Mouse (Mus musculus) hindbrain, postnatal 0 days (tissue): ENCODE results near the gene Msrb2. TPM values are rescaled to one million over a fixed set of nuclear protein-coding genes. Genes with fewer than 3 reads are reported as not detected.

Source experiments
- ATAC-seq: fragments of 200-750 bp; cut with Nextera tagmentation; 2 replicates; pipeline ENCODE4 v1.8.0; 2017; ENCODE audit warnings: mild to moderate bottlenecking, moderate TSS enrichment, moderate library complexity
- DNase-seq: peaks from one replicate; pipeline ENCODE4 v3.0.0-alpha.2; 2015; ENCODE audit warnings: low spot score
- H3K27ac ChIP-seq: fragments of 300-500 bp; sonication (generic); 2 replicates; pipeline ENCODE4 v1.5.1; 2014; ENCODE audit warnings: mild to moderate bottlenecking
- H3K27me3 ChIP-seq: fragments of 300-500 bp; sonication (generic); 2 replicates; pipeline ENCODE4 v1.6.1; 2014; ENCODE audit warnings: low read length, mixed read lengths; ENCODE audit not compliant: insufficient read depth
- H3K36me3 ChIP-seq: fragments of 300-500 bp; sonication (generic); 2 replicates; pipeline ENCODE4 v1.6.1; 2014; ENCODE audit warnings: low read length, mixed read lengths; ENCODE audit not compliant: insufficient read depth
- H3K4me1 ChIP-seq: fragments of 300-500 bp; sonication (generic); 2 replicates; pipeline ENCODE4 v1.6.1; 2014; ENCODE audit warnings: antibody characterized with exemption, low read length, mixed read lengths; ENCODE audit not compliant: insufficient read depth
- H3K4me2 ChIP-seq: fragments of 300-500 bp; sonication (generic); 2 replicates; pipeline ENCODE4 v1.6.1; 2014; ENCODE audit warnings: low read depth, mild to moderate bottlenecking, low read length, moderate library complexity, mixed read lengths
- H3K4me3 ChIP-seq: fragments of 300-500 bp; sonication (generic); 2 replicates; pipeline ENCODE4 v1.5.1; 2014; ENCODE audit warnings: low read length
- H3K9ac ChIP-seq: fragments of 300-500 bp; sonication (generic); replicated peaks from 2 replicates; pipeline ENCODE4 v1.6.1; 2014; ENCODE audit warnings: mild to moderate bottlenecking, low read length, moderate library complexity, mixed read lengths
- H3K9me3 ChIP-seq: fragments of 300-500 bp; sonication (generic); 2 replicates; pipeline ENCODE4 v1.6.1; 2016; ENCODE audit warnings: low read length, mixed read lengths
- CTCF ChIP-seq: IDR thresholded peaks from 2 replicates; pipeline ENCODE4 v1.5.1; 2016; ENCODE audit warnings: antibody characterized with exemption, control low read depth, low read depth
- WGBS: fragments of 180-500 bp; shearing (Covaris S2); extraction: QIAGEN DNeasy Blood & Tissue Kit; methylation state at CpG from one replicate; pipeline ENCODE4 v1.1.7; 2014; 5-methylcytosine and 5-hydroxymethylcytosine counted together
- polyA plus RNA-seq: library from polyadenylated mRNA; unstranded; fragments of >200 nt; fragmentation: Nextera tagmentation; extraction: Ambion mirVana; gene quantifications from 2 replicates; pipeline ENCODE4 v1.2.1, GENCODE M21; 2015
- total RNA-seq: library from RNA; depleted of rRNA; stranded (reverse); fragments of >200 nt; gene quantifications from 2 replicates; pipeline ENCODE4 v1.2.3, GENCODE M21; 2014; rRNA removed

Gene Msrb2
- total RNA-seq (7.4 and 9.8 TPM in 2 replicates), polyA plus RNA-seq (12.4 and 13.1 TPM in 2 replicates)

- WGBS: under 1% methylated on average over 39 of the region's 39 CpGs
- Histone ChIP-seq H3K9ac (peak within 1 kb of the TSS; percentile 75), H3K27ac (0 out of 2 replicates have a peak within 1 kb of the TSS, but pooled peaks have one; percentile 67), H3K4me2 (peak within 1 kb of the TSS; percentile 64), H3K4me1 (no peaks in the 10 kb centered on the region), H3K36me3 (no peaks in the 10 kb centered on the region), H3K27me3 (no peaks in the 10 kb centered on the region), H3K9me3 (no peaks in the 10 kb centered on the region), H3K4me3 (peak within 1 kb of the TSS; percentile 73)
- DNase-seq: peak; percentile 76
- peak; percentile 72 for TF ChIP-seq CTCF
- peak; percentile 87 for ATAC-seq
These were observed at the start of gene Msrb2 for GRCm38 (mm10) chr2:19371390-19372158. Msrb2 (plus strand) TSS chr2:19371440.

GRCm38 (mm10) chr2:19322448-19322847 is 48.8 kb upstream of the Msrb2 start:
- ATAC-seq (no peak), DNase-seq (no peak)
- Histone ChIP-seq H3K9me3 (no peaks in the 10 kb centered on the region), H3K36me3 (no peaks in the 10 kb centered on the region), H3K4me1 (no peaks in the 10 kb centered on the region), H3K27me3 (no peaks in the 10 kb centered on the region), H3K27ac (no peak overlapping the region), H3K4me2 (no peak overlapping the region), H3K4me3 (no peak overlapping the region), H3K9ac (no peak overlapping the region)
- TF ChIP-seq CTCF: no peak
- WGBS: 76% methylated on average over 9 of the region's 9 CpGs

- no peak for ATAC-seq
- DNase-seq: no peak
- TF ChIP-seq CTCF: no peak
- WGBS: 91% methylated on average over 1 of the region's 1 CpGs
- Histone ChIP-seq H3K4me2 (no peak overlapping the region), H3K9ac (no peak overlapping the region), H3K36me3 (no peaks in the 10 kb centered on the region), H3K27me3 (no peaks in the 10 kb centered on the region), H3K4me3 (no peak overlapping the region), H3K4me1 (no peaks in the 10 kb centered on the region), H3K27ac (no peak overlapping the region), H3K9me3 (no peaks in the 10 kb centered on the region)
These were observed 44.9 kb upstream of the Msrb2 start for GRCm38 (mm10) chr2:19326376-19326775.

- H3K27ac ChIP-seq: no peak overlapping the region
- WGBS: 87% methylated on average over 4 of the region's 4 CpGs
- H3K36me3 ChIP-seq: no peaks in the 10 kb centered on the region
- H3K4me2 ChIP-seq: no peak overlapping the region
- ATAC-seq (no peak), DNase-seq (no peak)
- no peak overlapping the region for H3K9ac ChIP-seq
- no peak for TF ChIP-seq CTCF
- H3K4me1 ChIP-seq: no peaks in the 10 kb centered on the region
- H3K27me3 ChIP-seq: no peaks in the 10 kb centered on the region
- no peaks in the 10 kb centered on the region for H3K9me3 ChIP-seq
- no peak overlapping the region for H3K4me3 ChIP-seq
These were observed 43.4 kb upstream of the Msrb2 start for GRCm38 (mm10) chr2:19327811-19328210.

- H3K4me1 ChIP-seq: no peaks in the 10 kb centered on the region
- H3K4me2 ChIP-seq: peak overlapping the region; percentile 30
- H3K36me3 ChIP-seq: no peaks in the 10 kb centered on the region
- H3K27me3 ChIP-seq: no peaks in the 10 kb centered on the region
- no peaks in the 10 kb centered on the region for H3K9me3 ChIP-seq
- 44% methylated on average over 10 of the region's 10 CpGs for WGBS
- 0 out of 2 replicates have a peak overlapping the region, but pooled peaks have one; percentile 10 for H3K4me3 ChIP-seq
- DNase-seq (peak; percentile 17), ATAC-seq (peak; percentile 71)
- H3K27ac ChIP-seq: 0 out of 2 replicates have a peak overlapping the region, but pooled peaks have one; percentile 21
- no peak overlapping the region for H3K9ac ChIP-seq
- no peak for TF ChIP-seq CTCF
These were observed 27.2 kb upstream of the Msrb2 start for GRCm38 (mm10) chr2:19343901-19344635.

- Histone ChIP-seq H3K27ac (0 out of 2 replicates have a peak overlapping the region, but pooled peaks have one; percentile 21), H3K4me2 (peak overlapping the region; percentile 30), H3K4me1 (no peaks in the 10 kb centered on the region), H3K27me3 (no peaks in the 10 kb centered on the region), H3K36me3 (no peaks in the 10 kb centered on the region), H3K9ac (0 out of 2 replicates have a peak overlapping the region, but pooled peaks have one; percentile 25), H3K9me3 (no peaks in the 10 kb centered on the region), H3K4me3 (0 out of 2 replicates have a peak overlapping the region, but pooled peaks have one; percentile 10)
- WGBS: 21% methylated on average over 17 of the region's 20 CpGs
- peak; percentile 92 for TF ChIP-seq CTCF
- ATAC-seq: peak; percentile 91
- DNase-seq: peak; percentile 96
These were observed 26.4 kb upstream of the Msrb2 start for GRCm38 (mm10) chr2:19344636-19345413.
